Mouse (Mus musculus): ENCODE data around the gene Gm19684.
"Not testable (repeated sequence)": the region's sequence is repeated elsewhere in the genome, so short reads cannot be mapped to it uniquely, and the experiment has no call there.

The Gm19684 gene

GRCm38 (mm10) chr17:36131516-36132265 is 10.2 kb downstream of the Gm19684 start:
- no peak for DNase-seq (ENCODE audit: low spot score in 2 of 2)

GRCm38 (mm10) chr17:36135421-36136231 is 14.1 kb downstream of the Gm19684 start:
- not testable (repeated sequence) for DNase-seq (ENCODE audit: low spot score in 2 of 2)

GRCm38 (mm10) chr17:36136299-36136848 is 14.9 kb downstream of the Gm19684 start:
- not testable (repeated sequence) for DNase-seq (ENCODE audit: low spot score in 2 of 2)

GRCm38 (mm10) chr17:36145111-36145860 is 23.8 kb downstream of the Gm19684 start:
- no peak for DNase-seq (ENCODE audit: low spot score in 2 of 2)

GRCm38 (mm10) chr17:36145861-36146156 is 24.3 kb downstream of the Gm19684 start:
- DNase-seq (ENCODE audit: low spot score in 2 of 2) = not testable (repeated sequence)

GRCm38 (mm10) chr17:36146937-36147336 is 25.5 kb downstream of the Gm19684 start:
- DNase-seq (ENCODE audit: low spot score in 2 of 2) = not testable (repeated sequence)

- not testable (repeated sequence) for DNase-seq (ENCODE audit: low spot score in 2 of 2)
Observed at GRCm38 (mm10) chr17:36148468-36148867, 27.0 kb downstream of the Gm19684 start.

GRCm38 (mm10) chr17:36151200-36151599 is 29.7 kb downstream of the Gm19684 start:
- not testable (repeated sequence) for DNase-seq (ENCODE audit: low spot score in 2 of 2)

GRCm38 (mm10) chr17:36154271-36155149 is 33.0 kb downstream of the Gm19684 start:
- no peak for DNase-seq (ENCODE audit: low spot score in 2 of 2)

GRCm38 (mm10) chr17:36157782-36158181 is 36.3 kb downstream of the Gm19684 start:
- not testable (repeated sequence) for DNase-seq (ENCODE audit: low spot score in 2 of 2)

GRCm38 (mm10) chr17:36158264-36158663 is 36.8 kb downstream of the Gm19684 start:
- not testable (repeated sequence) for DNase-seq (ENCODE audit: low spot score in 2 of 2)

- DNase-seq (ENCODE audit: low spot score in 2 of 2) = no peak
Observed at GRCm38 (mm10) chr17:36161129-36162051, 39.9 kb downstream of the Gm19684 start.

- not testable (repeated sequence) for DNase-seq (ENCODE audit: low spot score in 2 of 2)
Observed at GRCm38 (mm10) chr17:36166901-36167300, 45.4 kb downstream of the Gm19684 start.

GRCm38 (mm10) chr17:36167306-36168038 is 46.0 kb downstream of the Gm19684 start:
- no peak for DNase-seq (ENCODE audit: low spot score in 2 of 2)

GRCm38 (mm10) chr17:36168039-36168652 is 46.7 kb downstream of the Gm19684 start, which contains the start of gene Gm8909:
Gene Gm8909 (minus strand): TSS chr17:36168537.
- DNase-seq (ENCODE audit: low spot score in 2 of 2) = no peak

- DNase-seq (ENCODE audit: low spot score in 2 of 2) = not testable (repeated sequence)
Observed at GRCm38 (mm10) chr17:36169094-36169493, 47.6 kb downstream of the Gm19684 start.

- DNase-seq (ENCODE audit: low spot score in 2 of 2) = no peak
Observed at GRCm38 (mm10) chr17:36169753-36170152, 48.3 kb downstream of the Gm19684 start.

- DNase-seq (ENCODE audit: low spot score in 2 of 2) = no peak
Observed at GRCm38 (mm10) chr17:36170287-36170814, 48.9 kb downstream of the Gm19684 start.

Measured in frontal cortex, postnatal 10 days (tissue).